Mouse (Mus musculus) pancreas, adult 10 weeks (tissue): ENCODE measurements around the gene Tec. TPM values are rescaled to one million over a fixed set of nuclear protein-coding genes. Genes with fewer than 3 reads are reported as not detected.

Experiments
- polyA plus RNA-seq: library from polyadenylated mRNA; stranded (reverse); fragments of 350-450 nt; fragmentation: Illumina TruSeq; extraction: RNeasy Lipid Tissue Mini Kit (QIAGEN cat#74804); gene quantifications from one replicate; pipeline ENCODE4 v1.2.3, GENCODE M21; 2015; ENCODE audit warnings: low read depth, low replicate concordance; ENCODE audit not compliant: insufficient read depth

Gene Tec
- 2.1 TPM for polyA plus RNA-seq

GRCm38 (mm10) chr5:72868091-72868875 is at the start of gene Tec:
Gene Tec, minus strand, starts transcription at chr5:72868483.

GRCm38 (mm10) chr5:72913648-72914557 is 45.6 kb upstream of the Tec start, which contains the start of gene Slain2:
Gene Slain2, plus strand, starts transcription at chr5:72914304.

GRCm38 (mm10) chr5:72752585-72752984 is 115.7 kb downstream of the Tec start, which contains the start of gene Txk:
Gene Txk, minus strand, starts transcription at chr5:72752777.

Other genes starting within 250 kb of the Tec start
- not detected for gene Cnga1, start 224.2 kb downstream of the Tec start, polyA plus RNA-seq
- gene Nipal1, start 220.7 kb downstream of the Tec start, polyA plus RNA-seq, result 2.0 TPM
- gene Txk, start 115.7 kb downstream of the Tec start, polyA plus RNA-seq, result not detected
- 5.8 TPM for gene Slain2, start 45.8 kb upstream of the Tec start, polyA plus RNA-seq
- not detected for gene Gm10135, start 106.2 kb upstream of the Tec start, polyA plus RNA-seq
- 1.4 TPM for gene Slc10a4, start 138.4 kb upstream of the Tec start, polyA plus RNA-seq